Mouse (Mus musculus) duodenum, adult 2 months (tissue): Measurements from ENCODE around the gene Ltbr. TPM values are rescaled to one million over a fixed set of nuclear protein-coding genes. Genes with fewer than 3 reads are reported as not detected.

Experiments used
- polyA plus RNA-seq: library from polyadenylated mRNA; depleted of rRNA; stranded (reverse); fragments of >200 nt; gene quantifications from 2 replicates; pipeline ENCODE4 v1.2.3, GENCODE M21; 2012; ENCODE audit warnings: low replicate concordance; rRNA removed

The Ltbr gene
- 182 and 267 TPM in 2 replicates for polyA plus RNA-seq

DNA sequence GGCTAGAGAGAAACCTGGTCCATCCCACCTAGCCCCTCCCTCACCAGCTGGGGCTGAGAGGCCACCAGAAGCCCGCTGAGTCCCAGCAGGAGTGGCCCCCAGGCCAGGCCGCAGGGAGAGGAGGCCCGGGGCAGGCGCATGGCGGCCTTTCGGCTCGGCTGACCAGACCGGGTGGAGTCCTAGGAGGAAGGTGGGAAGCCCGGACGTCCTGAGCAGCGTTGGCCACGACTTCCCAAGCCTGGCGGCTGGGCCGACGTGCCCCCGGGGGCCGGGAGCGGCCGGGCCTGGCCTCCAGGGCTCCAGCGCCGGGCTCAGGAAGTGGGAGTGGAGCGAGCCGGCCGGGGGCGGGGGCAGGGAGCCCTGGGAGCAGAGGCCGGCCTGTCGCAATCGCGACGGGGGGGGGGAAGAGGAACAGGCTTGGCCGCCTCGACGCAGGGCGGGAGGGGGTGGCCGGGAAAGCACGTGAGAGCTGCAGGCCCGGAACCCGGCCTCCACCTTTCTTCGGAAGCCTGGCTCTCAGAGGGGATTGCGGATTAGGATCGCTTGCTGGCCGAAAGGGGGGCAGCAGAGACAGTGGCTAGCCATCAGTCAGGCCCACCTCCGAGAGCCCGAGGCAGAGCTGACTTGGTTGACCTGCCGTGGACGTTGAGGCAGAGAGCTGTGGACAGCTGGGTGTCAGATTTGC is at the start of gene Ltbr:
Gene Ltbr (minus strand): TSS at position 340 of the 685 bp plus-strand sequence.

DNA sequence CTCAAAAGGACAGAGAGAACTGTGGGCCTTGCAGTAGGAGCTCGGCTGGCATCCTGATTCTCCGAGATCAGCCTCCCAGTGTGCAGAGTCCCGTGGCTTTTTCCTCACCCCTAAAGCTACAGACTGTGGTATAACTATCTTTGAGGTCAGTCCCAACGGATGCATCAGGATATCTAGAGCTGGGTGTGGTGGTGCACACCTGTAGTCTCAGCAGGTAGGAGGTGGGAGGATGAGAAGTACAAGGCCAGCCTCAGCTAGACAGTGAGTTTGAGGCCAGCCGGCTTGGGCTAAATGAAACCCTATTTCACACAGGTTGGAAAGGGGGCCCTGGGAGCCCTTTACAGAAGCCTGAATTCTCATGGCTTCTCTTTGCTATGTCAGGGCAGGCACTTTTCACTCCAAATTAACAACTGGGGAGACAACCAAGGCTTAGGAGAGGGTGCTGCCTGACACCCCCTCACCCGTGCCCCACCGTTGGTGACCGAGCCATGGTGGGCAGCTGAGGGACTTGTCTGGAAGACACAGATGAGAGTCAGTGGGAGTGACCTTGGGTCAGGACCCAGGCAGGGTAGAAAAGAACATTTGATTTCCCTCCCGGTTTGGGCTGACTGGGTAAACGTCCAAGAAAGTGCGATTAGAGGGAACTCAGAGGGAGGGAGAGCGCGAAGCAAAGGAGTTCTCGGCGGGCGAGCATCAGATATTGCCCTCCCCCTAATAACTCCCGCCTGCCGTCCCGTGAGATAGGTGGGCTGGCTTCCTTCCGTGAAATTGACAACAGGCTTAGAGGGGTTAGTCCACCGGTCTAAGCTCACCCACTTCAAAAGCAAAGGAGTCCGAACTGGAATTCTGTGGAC is 35.3 kb upstream of the Ltbr start, which contains the start of gene Tnfrsf1a:
Gene Tnfrsf1a (plus strand): TSS at position 642 of the 854 bp plus-strand sequence.

DNA sequence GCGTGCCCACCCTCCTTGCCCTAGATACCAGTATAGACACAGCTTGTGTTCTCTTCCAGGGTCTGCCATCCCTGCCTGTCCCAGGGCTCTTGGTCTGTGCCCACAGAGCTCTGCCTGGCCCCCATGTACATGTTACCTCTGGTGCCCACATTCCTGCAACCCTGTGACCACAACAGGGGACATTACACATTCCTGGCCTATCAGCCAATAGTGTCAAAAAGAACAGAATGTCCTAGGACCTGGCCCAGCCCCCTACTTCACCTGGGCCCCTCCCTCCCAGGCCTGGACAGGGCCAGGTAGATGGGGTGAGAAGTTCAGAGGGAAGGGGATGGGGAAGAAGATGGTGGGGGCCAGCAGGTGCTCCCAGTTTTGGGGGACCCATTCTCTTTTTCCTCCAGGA is 6.6 kb upstream of the Ltbr start, which contains the start of gene Scnn1a:
Gene Scnn1a (plus strand): TSS at position 337 of the 400 bp plus-strand sequence.

GRCm38 (mm10) chr6:125285890-125286289 is 27.8 kb downstream of the Ltbr start, which contains the start of gene Tuba3a:
Gene Tuba3a, minus strand, starts transcription at chr6:125286042.

Other genes starting within 250 kb of the Ltbr start
- 129 and 167 TPM in 2 replicates for gene Lpar5, start 246.0 kb downstream of the Ltbr start, polyA plus RNA-seq
- gene Chd4, start 217.9 kb downstream of the Ltbr start, polyA plus RNA-seq, result 19.3 and 20.9 TPM in 2 replicates
- 6.3 and 8.1 TPM in 2 replicates for gene Nop2, start 182.0 kb downstream of the Ltbr start, polyA plus RNA-seq
- gene Iffo1, start 168.6 kb downstream of the Ltbr start, polyA plus RNA-seq, result 8.8 and 10.6 TPM in 2 replicates
- 4,213 and 4,236 TPM in 2 replicates for gene Gapdh, start 147.4 kb downstream of the Ltbr start, polyA plus RNA-seq
- 47.2 and 47.9 TPM in 2 replicates for gene Ncapd2, start 122.2 kb downstream of the Ltbr start, polyA plus RNA-seq
- gene Mrpl51, start 122.1 kb downstream of the Ltbr start, polyA plus RNA-seq, result 36.1 and 67.8 TPM in 2 replicates
- 6.9 and 10.7 TPM in 2 replicates for gene Vamp1, start 98.3 kb downstream of the Ltbr start, polyA plus RNA-seq
- gene Tapbpl, start 82.0 kb downstream of the Ltbr start, polyA plus RNA-seq, result 25.3 and 44.5 TPM in 2 replicates
- gene Cd27, start 76.9 kb downstream of the Ltbr start, polyA plus RNA-seq, result 1.6 and 3.5 TPM in 2 replicates
- gene Tuba3a, start 27.8 kb downstream of the Ltbr start, polyA plus RNA-seq, result 0.09 TPM in 1 of 2 replicates, not detected in the other
- 9.8 and 19.9 TPM in 2 replicates for gene Scnn1a, start 6.8 kb upstream of the Ltbr start, polyA plus RNA-seq
- 150 and 220 TPM in 2 replicates for gene Tnfrsf1a, start 35.5 kb upstream of the Ltbr start, polyA plus RNA-seq
- gene Plekhg6, start 66.9 kb upstream of the Ltbr start, polyA plus RNA-seq, result 26.6 and 65.1 TPM in 2 replicates
- 30.1 and 54.9 TPM in 2 replicates for gene Cd9, start 180.9 kb upstream of the Ltbr start, polyA plus RNA-seq
- 26.1 and 52.5 TPM in 2 replicates for gene Vwf, start 232.9 kb upstream of the Ltbr start, polyA plus RNA-seq